Mouse (Mus musculus) forebrain, embryonic 12.5 days (tissue): ENCODE data around the gene Gm8947. TPM values are rescaled to one million over a fixed set of nuclear protein-coding genes. Genes with fewer than 3 reads are reported as not detected.
"Not testable (repeated sequence)": the region's sequence is repeated elsewhere in the genome, so short reads cannot be mapped to it uniquely, and the experiment has no call there.

Experiments
- ATAC-seq: fragments of 200-750 bp; cut with Nextera tagmentation; 2 replicates; pipeline ENCODE4 v1.8.0; 2017; ENCODE audit warnings: moderate TSS enrichment; ENCODE audit not compliant: low FRiP score
- H3K27ac ChIP-seq: fragments of 300-500 bp; sonication (generic); 2 replicates; pipeline ENCODE4 v1.5.1; 2016; ENCODE audit warnings: mild to moderate bottlenecking
- H3K27me3 ChIP-seq: fragments of 300-500 bp; sonication (generic); 2 replicates; pipeline ENCODE4 v1.6.1; 2016; ENCODE audit warnings: mild to moderate bottlenecking
- H3K36me3 ChIP-seq: fragments of 300-500 bp; sonication (generic); replicated peaks from 2 replicates; pipeline ENCODE4 v1.6.1; 2016; ENCODE audit warnings: mild to moderate bottlenecking
- H3K4me1 ChIP-seq: fragments of 300-500 bp; sonication (generic); 2 replicates; pipeline ENCODE4 v1.6.1; 2016
- H3K4me2 ChIP-seq: fragments of 300-500 bp; sonication (generic); 2 replicates; pipeline ENCODE4 v1.6.1; 2016; ENCODE audit warnings: mild to moderate bottlenecking, moderate library complexity
- H3K4me3 ChIP-seq: fragments of 300-500 bp; sonication (generic); replicated peaks from 2 replicates; pipeline ENCODE4 v1.5.1; 2016; ENCODE audit warnings: mild to moderate bottlenecking
- H3K9ac ChIP-seq: fragments of 300-500 bp; sonication (generic); 2 replicates; pipeline ENCODE4 v1.6.1; 2016; ENCODE audit warnings: mild to moderate bottlenecking
- H3K9me3 ChIP-seq: fragments of 300-500 bp; sonication (generic); 2 replicates; pipeline ENCODE4 v1.6.1; 2016
- WGBS: fragments of 180-500 bp; shearing (Covaris S2); methylation state at CpG from one replicate; pipeline ENCODE4 v1.1.7; 2016; 5-methylcytosine and 5-hydroxymethylcytosine counted together
- polyA plus RNA-seq: library from polyadenylated mRNA; unstranded; fragments of >200 nt; fragmentation: Nextera tagmentation; extraction: Ambion mirVana; gene quantifications from 2 replicates; pipeline ENCODE4 v1.2.1, GENCODE M21; 2016

Gm8947 gene
- polyA plus RNA-seq, 1 experiment from 2014 or later = not detected

DNA sequence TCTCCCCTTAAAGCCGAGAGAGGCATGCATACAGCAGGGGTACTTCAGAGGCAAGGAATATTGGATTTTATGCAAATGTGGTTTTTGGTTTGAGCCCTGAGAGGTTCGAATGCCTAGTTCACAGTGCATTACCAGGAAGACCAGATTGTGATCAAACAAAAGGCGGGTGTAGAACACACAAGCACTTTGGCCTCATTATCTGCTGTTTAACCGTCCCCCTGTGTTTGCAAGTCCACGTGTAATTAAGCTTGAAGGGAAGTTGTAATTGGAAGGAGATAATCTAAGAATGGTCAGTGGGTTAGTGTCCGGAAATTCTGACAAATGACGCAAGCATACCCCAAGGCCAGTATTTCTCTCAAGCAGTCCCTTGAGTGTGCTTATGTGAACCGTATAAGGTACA, 26.1 kb upstream of the Gm8947 start:
- peaks cover 3% of the 10 kb centered on the region; the same call in 1 of the 2 replicates for H3K27me3 ChIP-seq
- peaks cover 24% of the 10 kb centered on the region for H3K4me1 ChIP-seq
- ATAC-seq = peak; percentile 5; the same call in 1 of the 2 replicates
- no peaks in the 10 kb centered on the region for H3K36me3 ChIP-seq
- no peaks in the 10 kb centered on the region for H3K9me3 ChIP-seq
- no peak overlapping the region for H3K9ac ChIP-seq
- 0 out of 2 replicates have a peak overlapping the region, but pooled peaks have one; percentile 1 for H3K27ac ChIP-seq
- H3K4me3 ChIP-seq = no peak overlapping the region
- no peak overlapping the region for H3K4me2 ChIP-seq
- WGBS = 24% methylated on average over 8 of the region's 8 CpGs

DNA sequence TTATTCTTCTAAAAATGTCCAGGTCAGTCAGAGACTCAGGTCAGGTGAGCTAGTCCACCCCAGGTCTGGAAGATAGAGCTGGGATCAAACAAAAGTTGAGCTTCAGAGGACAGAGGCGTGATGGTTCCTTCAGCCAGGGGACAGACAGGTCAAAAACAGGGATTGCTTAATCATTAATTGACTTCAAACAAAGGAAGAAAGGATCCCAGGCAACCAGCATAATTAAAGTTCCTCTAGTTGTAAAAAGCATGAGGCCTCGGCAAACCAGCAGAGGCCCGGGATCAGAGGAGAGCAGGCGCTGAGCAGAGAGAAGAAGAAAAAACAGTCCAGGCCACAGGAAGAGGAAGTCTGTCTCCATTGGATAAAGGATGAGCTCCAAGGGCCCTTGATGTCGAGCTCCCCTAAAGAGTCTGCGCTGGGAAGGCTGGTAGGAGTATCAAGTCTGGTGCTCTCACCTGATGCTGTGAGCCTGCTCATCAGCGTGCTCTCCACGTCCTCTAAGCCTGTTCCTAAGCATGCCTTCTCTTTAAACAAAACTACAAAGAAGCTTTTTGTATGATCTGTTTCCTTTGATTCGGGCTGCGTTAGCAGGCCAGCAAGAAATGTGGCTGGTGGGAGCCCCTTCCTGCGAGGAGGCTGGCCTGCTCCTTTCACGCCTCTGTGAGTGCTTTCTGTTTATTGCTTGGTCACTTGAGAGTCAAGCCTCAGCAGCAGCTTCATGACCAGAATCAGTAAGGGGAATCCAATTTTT, 24.7 kb upstream of the Gm8947 start:
- Histone ChIP-seq H3K4me3 (no peak overlapping the region), H3K4me2 (peak overlapping the region; percentile 16), H3K27ac (peak overlapping the region; percentile 84), H3K4me1 (peaks cover 24% of the 10 kb centered on the region), H3K9me3 (no peaks in the 10 kb centered on the region), H3K36me3 (no peaks in the 10 kb centered on the region), H3K27me3 (peaks cover 3% of the 10 kb centered on the region; the same call in 1 of the 2 replicates), H3K9ac (no peak overlapping the region)
- peak; percentile 78 for ATAC-seq
- 8% methylated on average over 12 of the region's 12 CpGs for WGBS

DNA sequence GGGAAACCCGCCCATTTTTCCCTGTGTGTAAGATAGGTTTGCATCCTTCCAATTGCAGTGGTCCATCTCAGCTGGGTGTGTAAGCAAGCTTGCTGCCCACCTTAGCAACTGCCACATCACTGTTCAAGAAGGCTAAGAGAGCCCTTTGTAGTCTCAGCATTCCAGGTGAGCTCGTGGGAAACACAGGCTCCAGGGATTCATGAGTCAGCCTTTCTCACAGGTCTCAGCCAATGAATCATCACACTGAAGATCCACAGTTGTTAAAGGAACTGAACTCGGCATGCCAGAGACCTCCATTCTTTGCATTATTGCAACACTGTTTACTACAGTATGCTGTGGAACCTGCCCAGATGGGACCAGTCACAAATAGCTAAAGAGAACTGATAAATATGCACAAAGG, 23.5 kb upstream of the Gm8947 start:
- Histone ChIP-seq H3K4me3 (no peak overlapping the region), H3K4me1 (peaks cover 24% of the 10 kb centered on the region), H3K9me3 (no peaks in the 10 kb centered on the region), H3K4me2 (no peak overlapping the region), H3K27me3 (peaks cover 3% of the 10 kb centered on the region; the same call in 1 of the 2 replicates), H3K36me3 (no peaks in the 10 kb centered on the region), H3K27ac (no peak overlapping the region), H3K9ac (no peak overlapping the region)
- 64% methylated on average over 3 of the region's 3 CpGs for WGBS
- ATAC-seq = no peak

DNA sequence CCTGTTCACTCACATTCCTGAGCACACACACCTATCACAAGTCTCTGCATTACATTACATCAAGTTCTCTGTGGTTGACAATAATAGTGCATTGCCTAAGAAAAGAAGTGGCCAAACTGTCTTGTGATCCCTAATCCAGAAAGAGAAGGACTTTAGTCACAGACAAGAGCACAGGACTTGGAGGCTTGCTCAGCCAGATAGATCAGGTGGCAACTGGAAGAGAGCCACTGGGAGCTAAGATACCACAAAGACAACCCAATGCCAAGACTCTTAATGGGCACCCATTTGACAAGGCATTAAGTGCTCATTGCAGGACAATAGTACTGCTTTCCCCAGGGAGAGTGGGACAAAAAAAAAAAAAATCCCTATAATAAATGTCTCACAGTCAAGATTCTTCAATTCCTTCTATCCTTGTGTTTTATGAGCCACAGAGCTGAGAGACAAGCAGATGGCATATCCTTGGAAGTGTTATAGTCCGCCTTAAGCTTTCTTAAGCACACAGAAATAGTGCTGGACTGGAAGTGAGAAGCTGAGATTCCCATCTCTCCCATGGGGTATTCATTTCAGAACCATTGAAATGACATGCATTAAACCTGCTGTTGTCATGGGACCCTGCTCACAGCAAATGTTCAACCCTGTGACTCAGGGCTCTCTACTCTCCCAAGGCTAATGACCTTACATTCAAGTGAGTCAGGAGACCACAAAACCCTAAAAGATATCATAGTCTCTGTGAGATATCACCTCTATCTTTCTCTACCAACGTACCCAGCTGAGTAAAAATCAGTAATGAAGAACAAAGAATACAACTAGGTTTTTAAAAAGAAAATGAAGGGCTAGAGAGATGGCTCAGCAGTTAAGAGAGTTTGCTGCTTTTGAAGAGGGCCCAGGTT, 20.4 kb upstream of the Gm8947 start:
- H3K4me1 ChIP-seq = peaks cover 20% of the 10 kb centered on the region
- H3K9ac ChIP-seq = no peak overlapping the region
- WGBS = 86% methylated on average over 2 of the region's 2 CpGs
- H3K9me3 ChIP-seq = no peaks in the 10 kb centered on the region
- H3K4me3 ChIP-seq = no peak overlapping the region
- H3K36me3 ChIP-seq = no peaks in the 10 kb centered on the region
- no peak overlapping the region for H3K4me2 ChIP-seq
- ATAC-seq = no peak
- H3K27me3 ChIP-seq = no peaks in the 10 kb centered on the region
- no peak overlapping the region for H3K27ac ChIP-seq

DNA sequence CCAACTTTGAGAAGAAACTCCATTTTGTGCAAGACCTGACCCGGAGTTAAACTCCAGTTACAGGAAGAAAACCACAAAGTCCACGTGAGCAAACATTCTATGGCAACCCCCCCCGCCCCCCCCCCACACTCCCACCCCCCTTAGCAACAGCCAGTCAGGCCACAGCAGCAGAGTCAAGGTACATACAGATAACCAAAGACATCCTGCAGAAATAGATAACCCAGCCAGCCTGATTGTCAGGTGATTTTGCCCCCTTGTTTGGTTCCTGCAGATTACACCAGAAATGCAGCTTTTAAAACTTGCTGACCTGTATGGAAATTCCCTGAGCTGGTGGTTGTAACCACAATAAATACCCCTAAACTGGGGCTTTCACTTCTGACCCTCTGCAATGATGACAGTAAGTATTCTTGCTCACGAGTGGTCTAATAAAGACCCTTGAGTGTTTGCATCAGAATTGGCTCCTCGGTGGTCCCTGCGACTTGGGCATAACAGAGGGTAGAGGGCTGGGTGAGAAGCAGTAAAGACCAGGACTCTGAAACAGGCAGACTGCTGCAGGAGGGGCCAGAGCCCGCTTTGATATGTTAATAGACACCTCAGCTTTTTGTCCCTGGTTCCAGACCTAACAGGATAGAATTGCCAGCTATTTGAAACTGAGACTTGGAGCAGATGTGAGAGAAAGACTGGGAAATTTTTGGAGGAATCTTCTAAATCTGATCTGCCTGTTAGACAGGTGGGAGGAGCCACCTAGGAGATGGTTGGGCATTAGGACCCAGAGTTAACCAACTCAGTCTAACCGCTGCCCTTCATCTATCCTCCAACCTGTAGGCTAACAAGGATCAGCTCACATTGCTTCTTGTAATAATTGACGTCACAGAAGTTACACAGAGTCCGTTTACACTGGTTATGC, 14.9 kb upstream of the Gm8947 start:
- H3K9me3 ChIP-seq = no peaks in the 10 kb centered on the region
- peaks cover 20% of the 10 kb centered on the region for H3K4me1 ChIP-seq
- no peak overlapping the region for H3K9ac ChIP-seq
- no peaks in the 10 kb centered on the region for H3K27me3 ChIP-seq
- peak; percentile 75 for ATAC-seq
- H3K4me2 ChIP-seq = peak overlapping the region; percentile 45
- WGBS = 1% methylated on average over 10 of the region's 10 CpGs
- no peaks in the 10 kb centered on the region for H3K36me3 ChIP-seq
- H3K4me3 ChIP-seq = peak overlapping the region; percentile 15; the same call in 1 of the 2 replicates
- H3K27ac ChIP-seq = peak overlapping the region; percentile 53

DNA sequence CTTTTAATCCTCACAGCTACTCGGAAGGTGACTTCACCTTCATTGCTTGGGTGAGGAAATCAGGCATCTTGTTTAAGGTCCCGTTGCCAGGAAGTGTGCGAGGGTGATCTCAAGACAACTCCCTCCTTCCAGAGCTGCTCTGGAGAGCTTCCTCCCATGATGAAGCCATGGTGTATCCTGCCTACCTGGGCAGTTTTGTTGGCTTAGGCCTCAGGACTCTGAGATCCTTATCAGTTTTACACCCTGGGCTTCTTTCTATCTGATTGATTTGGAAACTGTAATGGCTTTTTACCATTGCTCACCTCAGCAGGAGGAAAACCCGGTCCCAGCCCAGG, 14.3 kb upstream of the Gm8947 start:
- Histone ChIP-seq H3K27me3 (no peaks in the 10 kb centered on the region), H3K4me1 (peaks cover 20% of the 10 kb centered on the region), H3K36me3 (no peaks in the 10 kb centered on the region), H3K9me3 (no peaks in the 10 kb centered on the region), H3K4me2 (peak overlapping the region; percentile 45), H3K9ac (no peak overlapping the region), H3K4me3 (peak overlapping the region; percentile 15; the same call in 1 of the 2 replicates), H3K27ac (peak overlapping the region; percentile 53; the same call in 1 of the 2 replicates)
- ATAC-seq = peak; percentile 36; the same call in 1 of the 2 replicates
- WGBS = 14% methylated on average over 4 of the region's 4 CpGs

DNA sequence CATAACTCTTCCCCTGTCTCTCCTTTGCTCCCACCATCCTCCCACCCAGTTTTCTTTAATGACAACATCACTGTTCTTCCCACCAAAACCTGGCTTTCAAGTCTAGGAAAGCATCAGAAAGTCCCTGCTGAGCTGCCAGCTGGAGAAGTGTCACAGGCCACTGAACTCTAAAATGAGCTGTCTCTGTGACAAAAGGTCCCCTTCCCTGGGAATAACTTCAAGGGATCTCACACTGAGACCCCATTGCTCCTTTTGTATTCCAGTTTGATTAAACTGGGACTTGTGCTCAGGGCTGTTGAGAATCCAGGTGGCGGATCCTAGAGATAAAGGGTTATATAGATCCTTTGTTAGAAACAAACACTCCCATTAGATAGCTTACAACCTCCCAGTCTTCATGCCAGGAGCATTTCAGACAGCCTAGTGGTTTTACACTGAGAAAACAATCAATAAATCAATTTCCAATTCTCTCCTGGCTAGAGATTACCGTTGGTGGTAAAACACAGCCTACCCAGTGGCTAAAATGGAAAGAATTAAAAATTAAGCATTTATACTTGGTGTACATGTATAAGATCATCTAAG, 13.6 kb upstream of the Gm8947 start:
- H3K27ac ChIP-seq = no peak overlapping the region
- WGBS = 22% methylated on average over 2 of the region's 2 CpGs

DNA sequence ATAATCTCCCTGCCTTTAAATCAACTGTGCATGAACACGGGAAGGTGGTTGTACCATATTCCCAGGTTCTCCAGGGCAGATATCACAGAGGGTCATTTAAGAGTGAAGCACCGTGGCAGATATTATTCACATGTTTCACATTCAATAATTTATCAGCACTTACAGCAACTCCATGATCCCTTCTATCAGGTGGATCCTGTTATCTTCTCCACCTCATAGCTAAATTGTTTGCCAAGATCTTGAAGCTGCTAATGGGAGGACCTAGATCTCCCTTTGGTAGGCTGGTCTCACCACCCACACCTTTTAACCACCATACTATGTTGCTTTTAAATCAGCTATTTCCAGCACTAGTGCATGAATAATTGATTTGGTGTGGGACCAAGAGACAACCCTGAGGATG, 12.0 kb upstream of the Gm8947 start:
- H3K9me3 ChIP-seq = no peaks in the 10 kb centered on the region
- H3K4me3 ChIP-seq = no peak overlapping the region
- ATAC-seq = no peak
- no peak overlapping the region for H3K27ac ChIP-seq
- H3K27me3 ChIP-seq = no peaks in the 10 kb centered on the region
- no peak overlapping the region for H3K9ac ChIP-seq
- H3K36me3 ChIP-seq = no peaks in the 10 kb centered on the region
- H3K4me1 ChIP-seq = peaks cover 20% of the 10 kb centered on the region
- 85% methylated on average over 2 of the region's 2 CpGs for WGBS
- H3K4me2 ChIP-seq = no peak overlapping the region

More for the DNA sequence above, 13.6 kb upstream of the Gm8947 start:
- H3K4me2 ChIP-seq = no peak overlapping the region
- H3K4me1 ChIP-seq = peaks cover 20% of the 10 kb centered on the region
- H3K36me3 ChIP-seq = no peaks in the 10 kb centered on the region
- ATAC-seq = 0 out of 2 replicates have a peak, but pooled peaks have one; percentile 40
- no peaks in the 10 kb centered on the region for H3K9me3 ChIP-seq
- H3K27me3 ChIP-seq = no peaks in the 10 kb centered on the region
- H3K4me3 ChIP-seq = no peak overlapping the region
- H3K9ac ChIP-seq = no peak overlapping the region

DNA sequence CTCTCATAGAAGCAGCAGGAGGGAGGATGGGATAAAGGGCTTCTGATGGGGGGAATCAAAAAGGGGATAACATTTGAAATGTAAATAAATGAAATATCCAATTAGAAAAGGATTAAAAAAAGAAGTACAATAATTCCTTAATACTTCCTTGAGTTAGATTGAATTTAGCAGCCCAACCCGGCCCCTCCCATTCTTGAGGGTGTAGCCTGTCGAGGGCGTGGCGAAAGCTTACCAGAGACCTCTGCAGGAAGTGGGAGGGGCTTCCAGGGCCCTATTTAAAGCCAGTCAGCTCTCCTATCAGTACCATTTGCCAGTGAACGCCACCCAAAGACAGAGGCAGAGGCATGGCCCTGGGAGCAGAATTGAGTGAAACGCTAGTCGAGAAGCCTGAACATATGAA, 9.9 kb upstream of the Gm8947 start, which contains the start of gene Gm47985:
TSS of gene Gm47985 (plus strand) at position 272 of the 400 bp plus-strand sequence.
- 100% methylated on average over 1 of the region's 7 CpGs for WGBS
- ATAC-seq = not testable (repeated sequence)

DNA sequence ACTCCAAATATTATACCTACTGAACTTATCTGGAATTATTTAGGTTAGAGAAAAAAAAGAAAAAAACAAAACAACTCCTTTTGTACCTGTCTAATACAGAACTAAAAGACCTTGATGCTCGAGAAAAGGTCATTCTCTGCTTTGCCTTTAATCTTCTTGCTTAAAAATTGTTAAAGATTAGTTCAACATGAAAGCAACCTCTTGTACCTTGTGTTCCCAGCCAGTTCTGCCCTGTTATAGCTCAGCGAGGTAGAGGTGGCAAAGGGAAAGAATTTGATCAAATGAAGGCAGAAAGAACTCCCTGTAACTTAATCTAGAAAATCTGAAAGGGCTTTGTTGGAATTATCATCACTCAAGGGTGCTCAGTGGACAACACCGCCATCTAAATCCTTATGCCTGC, 6.0 kb upstream of the Gm8947 start:
- not testable (repeated sequence) for H3K4me2 ChIP-seq, H3K27me3 ChIP-seq, H3K27ac ChIP-seq, H3K4me1 ChIP-seq, H3K36me3 ChIP-seq, H3K9me3 ChIP-seq, H3K4me3 ChIP-seq, ATAC-seq, H3K9ac ChIP-seq
- WGBS = 67% methylated on average over 3 of the region's 3 CpGs

More for the DNA sequence above, 9.9 kb upstream of the Gm8947 start, which contains the start of gene Gm47985:
- peaks cover 13% of the 10 kb centered on the region for H3K4me1 ChIP-seq
- H3K27ac ChIP-seq, H3K27me3 ChIP-seq, H3K9ac ChIP-seq, H3K36me3 ChIP-seq, H3K4me2 ChIP-seq, H3K4me3 ChIP-seq, H3K9me3 ChIP-seq: not testable (repeated sequence)

DNA sequence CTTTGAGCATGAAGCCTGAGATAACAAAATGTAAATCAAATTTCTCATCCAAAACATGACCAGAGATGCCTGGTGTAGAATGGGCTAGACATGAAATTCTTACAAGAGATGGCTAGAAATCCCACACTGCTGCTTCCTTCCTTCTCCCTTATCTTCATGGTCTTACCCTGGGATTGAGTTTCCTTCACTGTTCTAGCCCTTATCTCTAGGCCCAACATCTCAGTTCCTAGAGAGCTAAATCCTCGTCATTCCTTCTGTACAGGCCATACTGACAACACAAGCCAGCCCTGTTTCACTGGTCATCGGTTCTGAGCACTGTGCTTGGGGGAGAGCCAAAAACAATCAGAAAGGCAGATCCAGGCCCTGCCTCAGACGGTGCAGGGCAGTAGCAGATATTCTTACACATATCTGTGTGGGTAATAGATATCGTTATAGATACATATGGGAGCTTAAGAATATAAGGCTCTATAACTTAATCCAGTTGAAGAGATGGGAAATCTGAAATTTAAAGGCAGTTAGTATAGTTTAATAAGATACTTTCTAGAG, 5.2 kb upstream of the Gm8947 start:
- H3K4me2 ChIP-seq, H3K36me3 ChIP-seq, H3K27me3 ChIP-seq, ATAC-seq, H3K4me3 ChIP-seq, H3K9me3 ChIP-seq, H3K27ac ChIP-seq, H3K9ac ChIP-seq, H3K4me1 ChIP-seq: not testable (repeated sequence)
- WGBS = 92% methylated on average over 4 of the region's 4 CpGs
